Mouse (Mus musculus) left cerebral cortex, adult 2 months (tissue): ENCODE measurements around the gene Cyb5d1. TPM values are rescaled to one million over a fixed set of nuclear protein-coding genes. Genes with fewer than 3 reads are reported as not detected.
A peak's percentile ranks its signal among the peaks of the same experiment; 100 is the strongest.

Source experiments
- DNase-seq, 2 experiments: peaks; one replicate each; pipeline ENCODE4 v3.0.0; 2021 to 2022; ENCODE audit warnings: low spot score in 2 of 2, mixed read lengths in 1 of 2; ENCODE audit errors: extremely low spot score in 1 of 2
- H3K27ac ChIP-seq: fragments of 200-600 bp; 2 replicates; pipeline ENCODE4 v1.8.1; 2022
- H3K4me3 ChIP-seq: fragments of 200-600 bp; 2 replicates; pipeline ENCODE4 v1.8.1; 2022
- CTCF ChIP-seq: fragments of 200-600 bp; IDR thresholded peaks from 2 replicates; pipeline ENCODE4 v1.8.1; 2022; ENCODE audit warnings: antibody characterized with exemption, mild to moderate bottlenecking, moderate library complexity
- intact Hi-C: fragments of 180-260 bp; cut with DNase I; formaldehyde crosslinking; loops from one replicate; pipeline ENCODE4 v1.15.1; 2025
- total RNA-seq, 2 experiments: library from RNA; stranded (reverse); gene quantifications; 2 replicates each; pipeline ENCODE4 v1.2.3; 2021

Cyb5d1 gene
- total RNA-seq, 2 experiments from 2014 or later: 40.7 to 45.6 TPM

DNA sequence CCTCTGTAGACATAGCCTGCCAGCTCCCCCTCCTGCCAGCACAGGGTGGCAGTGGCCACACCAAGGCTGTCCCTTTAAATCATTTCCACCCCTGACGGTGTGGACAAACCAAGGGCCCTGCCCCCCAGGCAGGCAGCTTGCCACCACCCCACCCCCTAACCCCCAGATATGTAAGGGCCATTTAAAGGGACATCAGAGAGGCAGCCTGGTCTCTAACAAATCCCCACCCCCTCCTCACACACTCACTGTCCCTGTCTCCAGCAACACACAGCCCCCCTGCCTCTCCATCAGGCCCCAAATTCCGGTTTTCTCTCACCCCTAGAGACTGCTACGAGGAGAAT, 19.9 kb upstream of the Cyb5d1 start:
- no peak; the same call in 1 of the 2 replicates for TF ChIP-seq CTCF
- intact Hi-C loops: loop anchor here (5.0 to 10.0 kb wide), 2 partner anchors 167 to 250 kb away; partner anchors contain the start of genes Cd68, Mpdu1, Trp53 and Wrap53
- DNase-seq: peak in 1 of 2 experiments; percentile 47
- H3K4me3 ChIP-seq: peak overlapping the region; percentile 51
- H3K27ac ChIP-seq: peak overlapping the region; percentile 87

DNA sequence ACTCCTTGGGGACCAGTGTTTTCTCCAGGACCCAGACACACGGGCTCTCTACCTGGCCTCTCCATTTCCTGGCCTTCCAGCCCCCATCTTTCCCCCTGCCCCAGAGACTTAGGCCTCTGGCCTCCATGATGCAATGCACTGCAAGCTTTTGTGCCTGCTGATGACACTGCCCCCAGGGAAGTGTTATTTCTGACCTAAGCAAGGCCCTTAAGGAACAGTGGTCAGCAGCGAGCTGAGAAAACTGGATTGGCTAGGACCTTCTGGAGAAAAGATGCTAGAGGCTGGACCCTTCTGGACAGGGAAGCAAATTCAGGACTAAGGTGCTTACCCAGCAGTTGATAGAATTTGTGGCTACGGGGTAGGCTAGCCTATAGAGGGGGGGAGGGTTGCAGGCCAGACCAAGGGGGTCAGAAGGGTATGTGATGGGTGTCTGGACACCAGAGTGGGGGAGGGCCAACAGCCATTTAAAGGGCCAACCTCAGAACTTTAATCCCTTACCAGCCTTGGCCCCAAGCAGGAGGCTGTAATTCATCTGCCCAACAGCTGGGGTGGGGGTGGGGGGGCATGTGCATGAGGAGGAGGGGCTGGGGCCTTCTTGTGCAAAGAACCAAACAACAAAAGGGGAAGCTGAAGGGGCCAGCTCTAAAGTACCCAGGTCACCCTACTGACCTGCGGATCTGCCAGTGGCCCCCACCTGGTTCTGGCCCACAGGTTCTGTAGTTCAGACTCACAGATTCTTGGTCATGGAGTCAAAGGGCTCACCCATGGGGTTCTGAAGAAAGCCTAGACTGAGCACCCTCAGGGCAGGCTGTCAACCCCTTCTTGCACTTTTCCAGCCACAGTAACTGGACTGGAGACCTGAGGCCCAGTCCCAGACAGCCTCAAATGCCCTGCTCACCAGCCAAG, 19.2 kb upstream of the Cyb5d1 start:
- intact Hi-C loops: loop anchor here (5.0 to 10.0 kb wide), 3 partner anchors 168 to 317 kb away; partner anchors contain the start of genes Cd68, Mpdu1, Per1 and Trp53
- DNase-seq: no peak
- H3K27ac ChIP-seq: peak overlapping the region; percentile 87
- H3K4me3 ChIP-seq: peak overlapping the region; percentile 51
- no peak for TF ChIP-seq CTCF

DNA sequence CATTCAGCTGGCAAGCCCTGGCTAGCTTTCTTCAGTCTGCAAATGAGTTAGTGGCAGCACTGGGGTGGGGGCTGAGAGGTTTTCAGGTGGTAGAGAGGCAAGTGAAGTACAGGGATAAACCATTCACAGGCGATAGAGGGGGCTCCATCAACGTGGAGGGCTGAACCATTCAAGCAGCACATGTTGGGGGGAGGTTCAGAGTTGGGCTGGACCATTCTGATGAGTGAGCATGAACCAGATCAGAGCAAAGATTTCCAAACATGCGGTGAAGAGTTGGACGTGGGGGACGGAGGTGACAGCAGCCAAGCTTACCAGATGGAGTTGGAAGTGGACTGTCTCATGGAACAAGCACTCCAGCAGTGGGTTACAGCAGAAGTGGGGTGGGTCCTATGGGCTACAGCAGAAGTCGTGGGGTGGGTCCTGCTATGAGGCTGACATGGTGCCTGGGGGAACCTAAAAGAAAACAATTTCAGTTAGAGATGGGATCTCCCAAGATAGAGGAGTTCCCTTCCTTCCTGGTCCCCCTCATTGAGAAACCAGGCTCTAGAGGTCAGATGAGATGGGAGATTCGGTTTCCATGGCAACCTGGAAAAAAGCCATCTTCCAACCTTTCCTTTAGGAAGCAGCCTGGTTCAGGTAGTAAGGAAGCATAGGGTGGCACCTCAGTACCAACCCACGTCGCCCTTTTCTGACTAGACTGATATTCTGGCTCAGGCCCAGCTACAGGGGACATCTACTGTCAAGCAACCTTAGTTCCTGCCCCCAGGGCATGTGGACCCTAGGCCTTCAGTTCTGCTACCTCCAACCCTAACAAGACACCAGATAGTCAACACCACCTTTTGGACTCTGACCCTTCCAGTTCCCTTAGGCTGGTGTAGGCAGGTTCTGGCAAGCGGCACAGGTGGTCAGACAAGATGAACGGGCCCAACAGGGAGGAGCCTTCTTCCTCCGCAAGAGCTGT, 18.1 kb upstream of the Cyb5d1 start, which contains the start of gene Kdm6b:
Gene Kdm6b, minus strand, starts transcription at position 455 of the 961 bp plus-strand sequence.
- Histone ChIP-seq H3K4me3 (no peak within 1 kb of the TSS; the same call in none of the 2 replicates), H3K27ac (peak within 1 kb of the TSS; percentile 50; the same call in 1 of the 2 replicates)
- TF ChIP-seq CTCF: no peak
- intact Hi-C loops: loop anchor here (5.0 to 10.0 kb wide), 2 partner anchors 251 to 316 kb away; partner anchors contain the start of genes Cd68, Mpdu1 and Per1
- DNase-seq: peak in 1 of 2 experiments; percentile 50

DNA sequence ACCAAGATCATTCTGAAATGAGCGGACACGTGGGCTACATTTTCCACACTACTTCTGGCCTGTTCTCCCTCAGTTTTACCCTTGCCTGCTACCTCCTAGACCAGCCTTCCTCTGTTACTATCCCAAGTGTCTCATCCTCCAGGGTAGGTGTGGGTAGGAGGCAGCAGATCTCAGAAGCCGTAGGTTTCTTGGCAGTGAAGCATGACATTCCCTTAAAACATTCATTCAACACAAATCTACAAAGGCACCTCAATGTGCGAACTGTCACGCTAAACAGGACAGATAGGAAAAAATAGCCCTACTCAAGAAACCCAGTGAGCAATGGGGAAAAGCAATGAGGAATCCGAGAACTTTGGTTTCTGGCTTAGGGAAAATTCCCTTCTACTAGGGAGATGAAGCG, 17.1 kb upstream of the Cyb5d1 start:
- peak overlapping the region; percentile 50; the same call in 1 of the 2 replicates for H3K27ac ChIP-seq
- intact Hi-C loops: loop anchor here (5.0 to 10.0 kb wide), 2 partner anchors 252 to 315 kb away; partner anchors contain the start of genes Cd68, Mpdu1 and Per1
- TF ChIP-seq CTCF: no peak
- peak overlapping the region; percentile 88 for H3K4me3 ChIP-seq
- DNase-seq: no peak

DNA sequence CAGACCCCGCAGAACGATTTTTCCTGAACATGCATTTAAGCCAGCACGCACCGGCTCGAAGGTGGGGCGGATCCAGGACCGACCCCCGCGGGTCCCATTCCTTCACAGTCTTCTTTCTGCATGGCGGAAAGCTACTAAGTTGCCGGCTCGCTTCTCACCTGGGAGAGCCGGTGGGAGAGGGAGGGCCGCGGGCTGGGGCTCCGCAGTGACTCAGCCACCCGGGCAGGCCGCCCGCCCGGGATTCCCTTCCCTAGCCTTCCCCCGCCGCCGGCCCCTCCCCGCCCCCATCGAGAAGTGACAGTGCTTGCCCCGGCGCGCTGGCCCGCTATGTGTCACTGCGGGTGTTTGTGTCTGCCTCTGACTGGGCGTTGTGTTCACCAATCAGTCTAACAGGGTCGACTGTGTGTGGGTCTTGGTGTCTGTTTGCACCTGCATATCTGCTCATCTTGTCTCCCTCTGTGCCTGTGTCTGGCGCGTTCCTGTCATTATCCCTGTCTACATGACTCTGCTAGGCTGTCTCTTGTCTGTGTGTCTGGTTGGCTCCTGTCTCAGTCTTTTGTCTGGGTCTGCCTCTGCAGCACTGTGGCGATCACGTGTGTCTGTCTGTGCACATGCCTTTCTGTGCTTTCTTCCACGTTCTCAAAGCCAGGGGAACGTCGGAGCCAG, 16.2 kb upstream of the Cyb5d1 start:
- intact Hi-C loops: loop anchor here (5.0 to 10.0 kb wide), 2 partner anchors 253 to 314 kb away; partner anchors contain the start of genes Cd68, Mpdu1 and Per1

DNA sequence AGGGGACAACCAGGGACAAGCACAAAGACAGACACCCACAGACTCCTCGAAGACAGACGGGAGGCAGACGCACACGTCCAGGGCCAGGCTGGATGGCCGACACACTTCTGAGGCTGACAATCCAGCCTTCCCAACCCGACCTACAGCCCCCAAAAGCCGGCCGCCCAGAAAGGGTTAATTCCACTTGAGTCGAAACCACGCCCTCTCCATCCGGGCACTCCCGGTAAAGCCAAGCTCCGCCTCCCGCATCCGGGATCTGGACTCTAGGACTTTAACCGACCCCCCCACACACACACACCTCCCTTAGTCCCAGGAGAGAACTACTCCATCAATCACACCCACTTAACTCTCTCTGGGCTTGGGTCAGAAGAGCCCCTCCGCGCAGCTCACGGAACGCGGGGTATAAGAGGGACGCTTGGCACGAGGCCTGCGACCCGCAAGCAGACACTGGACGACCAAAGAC, 15.7 kb upstream of the Cyb5d1 start:
- DNase-seq: peak; percentile 92 to 93
- intact Hi-C loops: loop anchor here (5.0 to 10.0 kb wide), 2 partner anchors 254 to 314 kb away; partner anchors contain the start of genes Cd68, Mpdu1 and Per1
- peak overlapping the region; percentile 88 for H3K4me3 ChIP-seq
- no peak for TF ChIP-seq CTCF
- H3K27ac ChIP-seq: peak overlapping the region; percentile 95

More for the DNA sequence above, 16.2 kb upstream of the Cyb5d1 start:
- DNase-seq: peak; percentile 54 to 71
- peak overlapping the region; percentile 95 for H3K27ac ChIP-seq
- H3K4me3 ChIP-seq: peak overlapping the region; percentile 88
- no peak for TF ChIP-seq CTCF

DNA sequence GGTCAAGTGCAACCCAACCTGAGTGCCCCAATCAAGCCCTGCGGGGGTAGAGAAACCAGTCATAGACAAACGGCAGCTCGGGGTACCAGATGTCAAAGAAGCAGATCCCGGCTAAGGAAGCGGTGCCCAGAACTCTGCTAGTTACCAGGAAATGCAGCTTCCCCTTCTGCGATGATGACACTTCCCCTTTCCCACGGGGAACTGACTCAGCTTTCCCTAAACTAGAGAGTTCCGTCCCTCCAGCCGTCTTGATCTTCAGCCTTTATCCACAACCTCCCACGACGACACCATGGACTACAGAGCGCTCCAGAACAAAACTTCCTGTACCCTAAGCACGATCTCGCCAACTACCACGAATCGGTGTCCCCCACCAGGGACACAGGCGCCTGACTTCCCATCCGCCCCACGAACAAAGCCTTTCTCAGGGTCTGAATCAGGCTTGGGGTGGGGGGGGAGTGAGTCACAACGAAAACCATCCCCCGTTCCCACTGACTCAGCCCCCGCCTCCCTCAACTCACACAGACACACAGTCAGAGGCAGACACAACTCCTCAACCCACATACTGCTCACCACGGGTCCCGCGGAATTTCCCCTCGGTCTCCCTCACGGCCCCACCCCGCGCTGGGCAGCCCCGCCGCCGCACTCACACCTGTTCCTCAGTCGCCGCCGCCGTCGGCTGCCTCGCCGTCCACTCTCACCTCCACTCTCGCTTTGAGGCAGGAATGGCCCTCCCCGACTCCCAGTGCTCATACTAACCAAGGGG, 15.1 kb upstream of the Cyb5d1 start:
- H3K27ac ChIP-seq: peak overlapping the region; percentile 95
- intact Hi-C loops: loop anchor here (1.0 to 10.0 kb wide), 3 partner anchors 8 to 313 kb away; partner anchors contain the start of genes Cd68, Mpdu1 and Per1
- no peak for TF ChIP-seq CTCF
- peak; percentile 70 to 72 for DNase-seq
- H3K4me3 ChIP-seq: peak overlapping the region; percentile 88

DNA sequence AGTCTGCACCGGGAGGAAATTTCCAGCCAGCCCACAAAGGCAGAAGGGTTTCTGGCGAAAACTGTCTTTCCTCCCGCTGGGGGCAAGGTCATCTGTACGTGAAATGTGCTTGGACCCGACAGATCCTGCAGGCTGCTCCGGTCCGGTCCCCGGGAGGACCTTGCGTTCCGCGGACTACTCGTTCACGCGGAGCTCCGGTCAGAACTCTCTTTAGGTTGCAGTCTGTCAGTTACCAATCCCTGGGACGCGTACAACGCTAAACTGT, 14.5 kb upstream of the Cyb5d1 start:
- intact Hi-C loops: loop anchor here (1.0 to 10.0 kb wide), 3 partner anchors 8 to 313 kb away; partner anchors contain the start of genes Cd68, Mpdu1 and Per1
- DNase-seq: no peak
- H3K4me3 ChIP-seq: peak overlapping the region; percentile 88
- H3K27ac ChIP-seq: peak overlapping the region; percentile 95
- TF ChIP-seq CTCF: no peak

DNA sequence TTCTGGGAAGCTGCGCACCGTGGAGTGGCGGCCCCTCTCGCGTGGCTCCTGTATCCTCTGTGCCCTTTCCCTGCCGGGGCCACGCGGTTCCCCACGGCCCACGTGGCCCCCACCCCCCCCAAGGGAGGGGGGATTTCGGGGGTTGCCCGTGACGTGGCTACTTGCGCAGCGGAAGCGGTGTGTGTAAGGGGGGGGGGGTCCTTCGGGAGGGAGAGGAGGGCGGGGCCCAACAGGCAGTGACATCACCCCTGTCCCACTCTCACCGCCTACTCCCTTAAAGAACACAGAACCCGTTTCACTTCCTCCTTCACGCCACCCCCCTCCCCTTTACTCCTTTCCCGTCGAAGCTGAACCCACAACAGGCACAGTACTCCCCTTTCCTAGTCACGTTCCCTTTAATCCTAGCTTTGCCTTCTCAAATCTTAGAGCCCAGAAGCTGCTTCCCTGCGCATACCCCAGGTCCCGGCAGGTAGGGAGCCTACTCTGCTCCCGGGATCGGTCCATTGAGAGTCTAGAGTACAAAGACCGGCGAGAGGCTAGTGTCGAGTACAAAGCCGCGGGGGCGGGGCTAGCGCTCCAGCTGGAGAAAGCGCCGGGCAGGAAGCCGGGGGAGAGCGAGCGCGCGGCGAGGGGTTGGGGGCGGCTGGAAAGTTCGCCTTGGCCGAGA, 14.1 kb upstream of the Cyb5d1 start:
- TF ChIP-seq CTCF: no peak
- DNase-seq: peak; percentile 81 to 86
- Histone ChIP-seq H3K27ac (peak overlapping the region; percentile 95), H3K4me3 (peak overlapping the region; percentile 88)
- intact Hi-C loops: loop anchor here (1.0 to 10.0 kb wide), 3 partner anchors 9 to 312 kb away; partner anchors contain the start of genes Cd68, Mpdu1 and Per1
